Mouse (Mus musculus) C2C12 (cell line): Measurements from ENCODE around the gene Fam3c. TPM values are rescaled to one million over a fixed set of nuclear protein-coding genes. Genes with fewer than 3 reads are reported as not detected.
"Not testable (repeated sequence)": the region's sequence is repeated elsewhere in the genome, so short reads cannot be mapped to it uniquely, and the experiment has no call there.

Experiments
- H3K27me3 ChIP-seq: one replicate; pipeline ENCODE4 v1.6.1; 2011; ENCODE audit not compliant: control insufficient read depth, insufficient read depth, insufficient read length
- H3K36me3 ChIP-seq: one replicate; pipeline ENCODE4 v1.6.1; 2011; ENCODE audit not compliant: control insufficient read depth, insufficient read depth
- H3K4me3 ChIP-seq: one replicate; pipeline ENCODE4 v1.5.1; 2011; ENCODE audit warnings: mild to moderate bottlenecking, control low read depth; ENCODE audit not compliant: poor library complexity, insufficient read depth, severe bottlenecking
- H3K79me2 ChIP-seq: one replicate; pipeline ENCODE4 v1.6.1; 2011; ENCODE audit not compliant: control insufficient read depth, insufficient read depth
- H3K79me3 ChIP-seq: one replicate; pipeline ENCODE4 v1.6.1; 2011; ENCODE audit warnings: low read depth, control low read depth
- H3ac ChIP-seq: one replicate; pipeline ENCODE3; 2011; ENCODE audit warnings: low read depth; ENCODE audit not compliant: control insufficient read depth, insufficient read length
- CEBPB ChIP-seq: IDR thresholded peaks from one replicate; pipeline ENCODE4 v1.6.1; 2011; ENCODE audit warnings: low read depth, mild to moderate bottlenecking, control low read depth, moderate library complexity
- CTCF ChIP-seq: IDR thresholded peaks from one replicate; pipeline ENCODE4 v1.5.1; 2011; ENCODE audit not compliant: control insufficient read depth, insufficient read depth, insufficient read length
- FOSL1 ChIP-seq: IDR thresholded peaks from one replicate; pipeline ENCODE4 v1.8.0; 2011; ENCODE audit warnings: mild to moderate bottlenecking, low read length; ENCODE audit not compliant: poor library complexity, insufficient read depth, severe bottlenecking
- MAX ChIP-seq: IDR thresholded peaks from one replicate; pipeline ENCODE4 v1.6.1; 2011; ENCODE audit warnings: mild to moderate bottlenecking, control low read depth
- MYOD1 ChIP-seq: IDR thresholded peaks from one replicate; pipeline ENCODE4 v1.6.1; 2011; ENCODE audit warnings: low read depth; ENCODE audit not compliant: control insufficient read depth, insufficient read length
- MYOG ChIP-seq: IDR thresholded peaks from one replicate; pipeline ENCODE4 v1.6.1; 2011; ENCODE audit not compliant: control insufficient read depth, insufficient read length; ENCODE audit errors: extremely low read depth
- USF1 ChIP-seq: IDR thresholded peaks from one replicate; pipeline ENCODE4 v1.6.1; 2011; ENCODE audit warnings: low read depth, mild to moderate bottlenecking, control low read depth, moderate library complexity
- polyA plus RNA-seq: library from polyadenylated mRNA; unstranded; fragments of >200 nt; fragmentation: generic; extraction: Trizol; gene quantifications from one replicate; pipeline ENCODE4 v1.2.1, GENCODE M21; 2012; ENCODE audit warnings: missing spikeins

The Fam3c gene
- polyA plus RNA-seq, 1 experiment = 19.0 TPM

- Histone ChIP-seq H3K79me2 (no peaks in the 10 kb centered on the region), H3K36me3 (no peaks in the 10 kb centered on the region), H3K4me3 (no peak overlapping the region), H3K27me3 (no peaks in the 10 kb centered on the region), H3K79me3 (no peaks in the 10 kb centered on the region), H3ac (no peak overlapping the region)
- TF ChIP-seq CTCF = no peak
These were observed 87.4 kb downstream of the Fam3c start for GRCm38 (mm10) chr6:22268677-22269076.

GRCm38 (mm10) chr6:22267807-22268667 is 88.0 kb downstream of the Fam3c start:
- no peaks in the 10 kb centered on the region for H3K27me3 ChIP-seq
- H3K4me3 ChIP-seq = no peak overlapping the region
- no peaks in the 10 kb centered on the region for H3K79me3 ChIP-seq
- no peaks in the 10 kb centered on the region for H3K36me3 ChIP-seq
- no peak overlapping the region for H3ac ChIP-seq
- no peak for TF ChIP-seq MYOG
- no peaks in the 10 kb centered on the region for H3K79me2 ChIP-seq

- Histone ChIP-seq H3K4me3 (no peak overlapping the region), H3K79me2 (no peaks in the 10 kb centered on the region), H3K36me3 (no peaks in the 10 kb centered on the region), H3ac (no peak overlapping the region), H3K27me3 (no peaks in the 10 kb centered on the region), H3K79me3 (no peaks in the 10 kb centered on the region)
- TF ChIP-seq USF1 (no peak), CTCF (no peak), MYOG (no peak), FOSL1 (no peak), MAX (no peak), MYOD1 (no peak), CEBPB (no peak)
These were observed 90.0 kb downstream of the Fam3c start for GRCm38 (mm10) chr6:22266018-22266417.

GRCm38 (mm10) chr6:22264094-22264493 is 91.9 kb downstream of the Fam3c start:
- H3K36me3 ChIP-seq, H3K27me3 ChIP-seq, H3K4me3 ChIP-seq, H3ac ChIP-seq, H3K79me2 ChIP-seq, H3K79me3 ChIP-seq: not testable (repeated sequence)

GRCm38 (mm10) chr6:22262519-22262918 is 93.5 kb downstream of the Fam3c start:
- Histone ChIP-seq H3K79me3 (no peaks in the 10 kb centered on the region), H3ac (no peak overlapping the region), H3K4me3 (no peak overlapping the region), H3K36me3 (no peaks in the 10 kb centered on the region), H3K79me2 (no peaks in the 10 kb centered on the region), H3K27me3 (no peaks in the 10 kb centered on the region)
- no peak for TF ChIP-seq USF1
- no peak for TF ChIP-seq FOSL1
- no peak for TF ChIP-seq CTCF
- TF ChIP-seq CEBPB = no peak
- no peak for TF ChIP-seq MAX

- Histone ChIP-seq H3ac (no peak overlapping the region), H3K79me3 (no peaks in the 10 kb centered on the region), H3K27me3 (no peaks in the 10 kb centered on the region), H3K4me3 (no peak overlapping the region), H3K79me2 (no peaks in the 10 kb centered on the region), H3K36me3 (no peaks in the 10 kb centered on the region)
- TF ChIP-seq MYOG = no peak
- TF ChIP-seq MYOD1 = no peak
- TF ChIP-seq MAX = no peak
- TF ChIP-seq FOSL1 = no peak
These were observed 97.3 kb downstream of the Fam3c start for GRCm38 (mm10) chr6:22258784-22259183.

Other genes starting within 250 kb of the Fam3c start
- gene Wnt16, start 68.0 kb downstream of the Fam3c start, polyA plus RNA-seq = not detected